Mouse (Mus musculus) embryonic stem cell, embryonic (primary cell): ENCODE results near the gene A730046J19Rik.

ENCODE experiments used
- CTCF ChIA-PET, 4 experiments: fragments of 300-600 bp in 2 of 4; fragments of 350-600 bp in 2 of 4; sonication (Branson Sonifier 250); formaldehyde crosslinking; loops; one replicate each; lab custom pipeline; 2022; ENCODE audit warnings: inconsistent platforms in 2 of 4; lab: Charles Lee
- POLR2A ChIA-PET, 4 experiments: fragments of 300-600 bp in 2 of 4; fragments of 350-600 bp in 2 of 4; sonication (Branson Sonifier 250); formaldehyde crosslinking; loops; one replicate each; lab custom pipeline; 2022; ENCODE audit warnings: antibody characterized with exemption in 4 of 4, inconsistent platforms in 1 of 4; lab: Charles Lee

Gene A730046J19Rik

DNA sequence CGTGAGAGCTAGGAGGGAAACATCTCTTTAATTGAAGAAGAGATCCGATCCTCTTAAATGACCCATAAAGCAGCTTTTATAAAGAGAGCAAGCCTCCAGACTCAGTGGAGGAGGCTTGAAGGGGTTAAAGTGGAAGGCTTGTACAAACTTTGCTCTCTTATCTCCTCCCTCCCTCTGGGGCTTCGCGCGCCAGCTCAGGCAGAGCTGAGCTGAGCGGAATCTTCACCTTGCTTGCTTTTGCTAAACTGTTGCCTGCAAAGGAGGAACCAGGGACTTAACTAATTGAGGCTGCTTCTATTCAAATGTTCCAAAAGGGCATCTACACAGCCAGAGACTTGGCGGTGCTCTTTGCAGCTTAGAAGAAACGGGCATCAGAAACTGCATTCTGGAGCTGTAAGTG, at the start of gene A730046J19Rik:
A730046J19Rik (plus strand) TSS at position 173 of the 400 bp plus-strand sequence.
- CTCF ChIA-PET, result interaction anchor here in 1 of 4 experiments (0.7 kb wide), 1 partner anchor 350 kb away, joined by 4 read pairs; no protein-coding TSS in a partner anchor

DNA sequence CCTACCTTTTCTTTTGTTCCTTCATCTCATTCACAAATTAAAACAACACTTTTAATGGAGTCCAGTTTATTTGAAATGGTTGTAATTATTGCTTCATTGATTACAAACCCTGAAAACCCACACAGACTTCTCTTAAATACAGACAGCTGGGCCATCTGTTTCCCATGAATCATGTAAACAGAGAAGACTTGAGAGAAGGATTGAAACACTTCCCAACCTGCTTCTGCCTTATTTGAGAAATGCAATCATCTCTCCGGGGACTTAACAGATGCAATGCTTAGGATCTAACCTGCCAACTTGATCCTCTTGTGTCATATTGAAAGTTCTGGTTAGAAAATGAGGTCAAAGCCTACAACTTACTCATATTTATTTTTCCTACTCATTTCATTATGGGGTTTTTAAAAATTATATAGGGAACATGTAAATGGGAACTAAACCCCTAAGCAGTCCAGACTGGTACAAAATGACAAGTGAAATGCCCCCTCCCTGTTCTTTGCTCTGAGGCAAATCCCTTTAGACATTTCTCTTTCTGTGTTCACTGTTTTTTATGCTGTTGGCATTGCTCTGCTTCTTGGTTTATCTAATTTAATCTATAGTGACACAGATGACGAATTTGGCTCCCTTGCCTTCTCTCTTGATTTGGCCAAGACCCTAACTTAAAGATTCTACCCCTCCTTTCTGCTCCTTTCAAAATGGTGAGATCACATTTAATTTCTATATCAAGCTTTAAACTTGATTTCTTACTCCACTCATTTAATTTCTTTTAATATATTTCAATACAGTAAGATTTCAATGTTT, 48.7 kb upstream of the A730046J19Rik start:
- POLR2A ChIA-PET, result no interaction called here
- CTCF ChIA-PET, result no interaction called here

More for the DNA sequence above, at the start of gene A730046J19Rik:
- POLR2A ChIA-PET, result no interaction called here

DNA sequence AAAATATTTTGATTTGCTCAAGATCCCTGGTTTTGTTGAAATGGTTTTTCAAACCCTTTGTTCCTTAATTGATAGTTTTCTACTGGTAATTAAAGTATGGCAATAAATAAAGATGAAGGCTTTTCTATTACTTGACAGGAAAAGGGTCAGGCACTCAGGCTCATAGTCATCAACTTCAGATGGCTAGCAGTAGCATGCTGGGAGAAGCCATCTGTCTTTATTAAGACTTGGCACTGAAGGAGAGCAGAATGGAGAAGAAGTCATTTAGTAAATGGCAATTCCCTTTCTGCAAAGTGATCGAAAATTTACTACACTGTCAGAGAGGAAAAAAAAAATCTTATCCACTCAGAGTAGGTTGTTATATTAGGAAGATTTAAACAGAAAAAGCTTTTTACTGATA, 17.2 kb upstream of the A730046J19Rik start:
- POLR2A ChIA-PET, result no interaction called here
- CTCF ChIA-PET, result no interaction called here

GRCm38 (mm10) chrX:144149987-144150386, 3.5 kb upstream of the A730046J19Rik start:
- ChIA-PET CTCF (no interaction called here), POLR2A (interaction anchor here in 1 of 4 experiments (0.6 kb wide), 1 partner anchor 13 kb away, joined by 3 read pairs; no protein-coding TSS in a partner anchor)

DNA sequence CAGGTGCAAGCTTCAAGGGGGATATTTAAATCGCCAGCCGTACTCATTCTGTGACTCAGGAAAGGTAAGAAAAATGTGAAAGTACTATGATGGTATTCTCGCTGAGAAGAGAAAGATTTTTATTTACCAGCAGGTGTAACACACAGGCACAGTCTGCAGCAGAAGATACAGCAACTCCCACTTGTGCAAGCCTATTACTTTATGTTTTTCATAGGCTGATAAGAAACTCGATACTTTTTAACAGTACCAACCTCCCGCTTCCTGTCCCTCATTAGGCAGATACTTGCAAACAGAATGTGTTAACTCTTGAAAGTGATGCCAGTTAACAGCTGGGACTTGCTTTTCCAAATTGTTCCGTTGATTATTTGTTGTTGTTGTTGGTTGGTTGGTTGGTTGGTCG, 616 bp downstream of the A730046J19Rik start:
- ChIA-PET POLR2A (interaction anchor here in 1 of 4 experiments (0.6 kb wide), 1 partner anchor 210 kb away, joined by 6 read pairs; no protein-coding TSS in a partner anchor), CTCF (no interaction called here)

GRCm38 (mm10) chrX:144162936-144163335, 9.4 kb downstream of the A730046J19Rik start:
- POLR2A ChIA-PET, result interaction anchor here in 1 of 4 experiments (0.6 kb wide), 1 partner anchor 13 kb away, joined by 3 read pairs; no protein-coding TSS in a partner anchor
- CTCF ChIA-PET, result no interaction called here
